Mouse (Mus musculus) adrenal gland, postnatal 25 days (tissue): ENCODE measurements at regions not wholly inside any gene's neighbourhood (a gene's known extent, or its start where the extent isn't known, plus 50 kb on each side); places are given as distances from the start of the nearest gene placed in this dataset.
"Not testable (repeated sequence)": the region's sequence is repeated elsewhere in the genome, so short reads cannot be mapped to it uniquely, and the experiment has no call there.

Experiments
- DNase-seq: peaks from one replicate; pipeline ENCODE4 v3.0.0; 2021; ENCODE audit warnings: mixed read lengths

DNA sequence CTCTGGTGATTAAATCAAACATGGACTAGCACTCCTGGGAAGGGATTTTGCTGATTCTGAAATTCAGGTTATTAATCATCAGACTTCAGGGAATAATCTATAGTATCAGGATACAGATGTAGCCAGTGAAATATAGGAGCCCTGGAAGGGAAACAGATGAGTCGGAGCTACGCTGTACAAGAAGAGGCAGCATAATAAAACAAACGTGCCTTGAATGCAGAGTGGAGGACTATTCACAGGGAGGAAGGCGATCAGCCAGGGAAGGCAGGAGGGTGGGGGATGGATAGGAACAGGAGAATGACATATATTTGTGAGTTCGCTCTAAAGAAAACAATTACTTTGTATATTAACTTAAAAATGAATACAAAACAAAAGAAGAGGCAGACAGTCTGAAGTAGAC, 286.6 kb upstream of the Got2 start:
- DNase-seq, result no peak

GRCm38 (mm10) chr8:96164933-96165332, 276.6 kb upstream of the Got2 start:
- no peak for DNase-seq

- DNase-seq, result no peak
Measured at GRCm38 (mm10) chr8:96159899-96160298, 271.6 kb upstream of the Got2 start.

DNA sequence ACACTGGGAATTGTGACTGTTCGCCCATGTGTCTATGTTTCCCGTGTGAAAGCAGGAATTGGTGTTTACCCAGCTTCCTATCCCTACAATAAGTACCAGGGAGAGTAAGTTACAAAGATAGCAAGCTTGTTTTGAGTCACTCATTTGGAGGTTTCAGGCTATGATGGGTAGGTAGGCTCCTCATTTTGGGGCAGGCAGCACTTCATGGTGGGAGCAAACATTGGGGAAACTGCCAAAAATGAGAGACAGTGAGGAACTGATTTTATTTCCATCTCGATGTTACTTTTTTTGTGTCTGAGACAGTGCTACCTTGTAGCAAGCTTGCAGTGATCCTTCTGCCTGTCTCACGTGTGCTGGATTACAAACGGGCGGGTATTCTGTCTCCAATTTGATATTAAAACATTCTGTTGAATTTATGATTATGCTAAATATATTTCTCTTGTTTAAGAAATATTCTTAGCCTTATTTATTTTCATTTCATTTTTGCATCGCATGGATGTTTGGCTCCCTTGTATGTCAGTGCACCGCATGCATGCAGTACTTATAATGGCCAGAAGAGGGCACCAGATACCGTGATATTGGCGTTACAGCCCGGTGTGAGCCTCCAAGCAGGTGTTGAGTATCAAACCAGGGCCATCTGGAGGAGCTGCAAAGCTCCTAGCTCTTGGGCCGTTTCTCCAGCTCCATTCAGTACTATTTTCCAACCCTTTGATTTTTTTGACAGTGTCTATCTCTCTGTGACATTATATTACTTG, 264.3 kb upstream of the Got2 start:
- DNase-seq, result peak; percentile 33

DNA sequence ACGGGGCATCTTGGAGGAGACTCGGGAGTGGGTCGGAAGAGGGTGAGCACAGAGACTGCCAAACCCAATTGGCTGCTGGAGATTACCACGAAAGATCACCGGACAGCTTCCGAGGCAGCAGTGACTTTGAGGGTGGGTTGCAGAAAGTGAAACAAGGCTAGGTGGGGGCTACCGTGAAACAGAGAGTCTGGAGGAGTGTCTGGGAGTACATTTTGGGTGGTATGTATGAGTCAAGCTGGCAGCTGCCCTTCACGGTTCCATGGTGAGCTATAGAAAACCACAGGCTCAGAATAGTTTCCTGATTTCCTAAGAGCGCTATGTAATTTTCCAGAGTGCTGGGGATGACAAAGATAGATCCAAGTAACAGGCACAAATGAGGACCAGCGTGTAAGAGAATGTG, 263.7 kb upstream of the Got2 start:
- no peak for DNase-seq

GRCm38 (mm10) chr8:96151065-96151472, 262.7 kb upstream of the Got2 start:
- no peak for DNase-seq

DNA sequence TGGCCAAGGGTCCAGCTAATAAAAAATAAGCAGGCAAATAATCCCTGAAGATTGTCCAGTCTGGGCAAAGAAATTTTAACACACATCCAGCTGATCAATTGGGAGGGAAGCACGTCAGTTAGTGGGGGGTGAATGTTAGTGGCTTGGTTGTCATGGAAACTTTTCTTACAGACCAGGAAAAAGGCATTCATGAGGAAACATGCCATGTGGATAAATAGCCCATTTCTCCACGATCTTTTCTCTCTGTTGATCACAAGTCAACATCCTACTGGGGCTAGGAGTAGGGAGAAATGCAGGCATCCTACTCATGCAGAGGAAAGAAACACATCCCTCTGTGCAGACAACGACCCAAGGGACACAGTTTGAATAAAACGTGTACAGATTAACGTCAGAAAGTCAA, 243.8 kb upstream of the Got2 start:
- no peak for DNase-seq

DNA sequence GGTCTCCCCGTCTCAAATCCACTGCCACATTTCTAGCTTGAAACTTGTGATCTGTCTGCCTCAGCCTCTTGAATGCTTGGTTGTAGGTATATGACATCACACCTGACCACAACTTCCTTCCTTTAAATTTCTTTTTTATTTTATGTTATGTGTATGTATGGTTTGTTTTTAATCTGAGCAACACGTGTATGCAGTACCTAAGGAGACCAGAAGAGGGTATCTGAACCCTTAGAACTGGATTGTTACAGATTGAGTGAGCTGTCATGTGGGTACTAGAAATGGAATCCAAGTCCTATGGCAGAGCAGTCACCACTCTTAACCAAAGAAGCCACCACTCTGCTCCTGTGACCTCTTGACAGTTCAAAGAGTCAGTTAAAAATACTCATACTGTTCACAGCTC, 240.0 kb upstream of the Got2 start:
- no peak for DNase-seq

GRCm38 (mm10) chr8:96100817-96101216, 212.5 kb upstream of the Got2 start:
- no peak for DNase-seq

DNA sequence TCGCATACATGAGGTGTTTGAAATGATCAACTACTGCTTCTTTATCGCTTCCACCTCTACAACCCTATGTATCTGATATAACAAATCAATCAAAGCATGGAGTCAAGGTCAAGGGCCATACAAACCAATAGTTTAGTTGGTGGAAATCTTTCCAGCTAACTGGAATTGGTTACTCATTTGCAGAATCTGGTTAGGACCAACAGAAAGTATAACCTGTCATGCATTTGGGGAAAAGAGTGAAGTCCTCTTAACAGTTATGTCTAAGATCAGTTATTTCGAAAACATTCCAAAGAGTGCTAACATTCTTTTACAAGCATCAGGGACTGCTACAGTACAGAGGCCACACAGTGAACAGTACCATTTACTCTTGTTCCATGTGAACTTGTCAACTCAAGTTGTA, 204.6 kb upstream of the Got2 start:
- DNase-seq, result no peak

DNA sequence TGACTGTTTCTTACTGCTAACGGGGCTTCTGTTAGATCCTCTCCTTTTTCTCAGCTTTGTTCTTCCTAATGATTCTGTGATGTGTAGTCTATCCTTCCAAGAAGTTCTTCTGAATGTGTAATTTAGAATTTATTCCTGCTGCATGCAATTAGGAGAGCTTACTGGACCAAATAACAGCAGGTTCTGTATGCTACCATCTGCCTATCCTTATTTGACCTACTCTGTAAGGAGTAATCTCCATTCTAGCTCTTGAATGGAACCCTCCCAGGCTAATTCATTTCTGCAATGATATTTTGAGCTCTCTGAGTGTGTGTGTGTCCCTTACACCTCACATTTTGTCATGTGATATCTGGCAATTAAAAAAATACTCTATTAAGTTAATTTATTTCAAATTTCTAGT, 201.9 kb upstream of the Got2 start:
- DNase-seq, result no peak

GRCm38 (mm10) chr8:96068306-96068705, 180.0 kb upstream of the Got2 start:
- no peak for DNase-seq

GRCm38 (mm10) chr8:96047686-96048085, 159.3 kb upstream of the Got2 start:
- DNase-seq, result no peak

GRCm38 (mm10) chr8:96042335-96042734, 154.0 kb upstream of the Got2 start:
- DNase-seq, result no peak

GRCm38 (mm10) chr8:96040216-96040615, 151.9 kb upstream of the Got2 start:
- DNase-seq, result no peak

GRCm38 (mm10) chr8:96018742-96019141, 130.4 kb upstream of the Got2 start:
- not testable (repeated sequence) for DNase-seq

- no peak for DNase-seq
Measured at GRCm38 (mm10) chr8:96012002-96012401, 123.7 kb upstream of the Got2 start.

DNA sequence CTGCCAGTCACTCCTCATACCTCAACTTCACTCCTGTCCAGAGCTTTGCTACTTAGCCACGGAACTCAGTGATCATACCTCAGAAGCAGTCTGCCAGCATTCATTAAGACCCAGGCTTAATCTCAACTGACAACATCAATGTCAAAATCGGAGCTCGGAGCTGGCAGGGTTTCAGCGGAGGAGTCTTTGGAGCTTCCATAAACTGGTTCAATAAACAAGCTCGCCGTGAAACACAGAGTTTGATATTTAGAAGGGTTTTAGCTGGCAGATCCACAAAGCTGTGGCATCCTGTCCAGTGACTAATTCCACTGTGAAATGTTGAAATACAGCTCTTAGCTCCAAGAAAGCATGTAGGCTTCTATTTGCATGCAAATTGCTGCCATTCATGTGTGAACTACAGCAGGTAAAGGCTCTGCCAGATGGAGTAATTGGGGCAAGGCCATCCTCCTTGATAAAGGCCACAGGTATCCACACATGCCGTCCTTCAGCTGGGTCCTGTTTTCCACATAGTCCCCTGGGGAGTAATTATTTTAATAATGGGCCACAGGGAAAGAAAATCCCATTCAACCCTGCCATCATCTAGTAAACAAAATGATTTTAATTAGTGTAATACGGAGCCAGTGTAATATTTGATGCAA, 103.6 kb upstream of the Got2 start:
- no peak for DNase-seq

GRCm38 (mm10) chr8:95988616-95989380, 100.5 kb upstream of the Got2 start:
- no peak for DNase-seq

DNA sequence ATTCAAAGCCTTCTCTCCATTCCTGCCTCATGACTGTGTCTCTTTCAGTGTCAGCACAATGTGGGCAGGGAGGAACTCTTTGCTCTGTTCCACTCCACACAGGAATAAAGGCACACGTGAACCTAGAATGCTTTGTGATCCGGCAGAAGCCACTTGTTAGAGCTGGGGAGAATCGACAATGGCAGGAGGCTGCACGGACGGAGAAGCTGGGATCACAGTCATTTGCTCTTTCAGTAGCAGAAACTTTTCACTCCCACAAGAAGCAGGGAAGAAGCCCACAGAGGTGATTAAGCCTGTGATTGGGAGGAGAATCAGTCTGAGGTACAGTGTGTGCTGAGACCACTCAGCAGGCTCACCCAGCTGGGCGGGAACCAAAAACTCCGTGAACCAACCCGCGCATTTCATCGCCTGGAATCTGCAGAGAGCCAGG, 98.7 kb upstream of the Got2 start:
- DNase-seq, result no peak

- DNase-seq, result no peak
Measured at GRCm38 (mm10) chr8:95986410-95986809, 98.1 kb upstream of the Got2 start.

DNA sequence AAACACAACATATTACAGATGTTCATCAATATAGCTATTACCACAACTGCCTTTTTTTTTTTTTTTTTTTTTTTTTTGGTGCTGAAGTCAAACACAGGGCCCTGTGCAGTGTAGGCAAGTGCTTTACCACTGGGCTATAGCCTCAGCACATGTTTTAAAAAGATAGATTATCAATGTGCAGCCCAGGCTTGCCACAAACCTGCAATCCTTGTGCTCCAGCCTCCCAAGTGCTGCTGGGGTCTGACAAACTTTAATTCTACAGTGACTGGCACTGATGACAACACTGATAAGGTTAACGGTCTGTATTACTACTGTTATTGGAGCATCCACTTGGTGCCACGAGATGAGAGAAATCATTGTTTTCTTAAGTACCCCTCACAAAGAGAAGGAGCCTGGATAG, 95.3 kb upstream of the Got2 start:
- DNase-seq, result no peak

- DNase-seq, result no peak
Measured at GRCm38 (mm10) chr8:95980405-95980804, 92.1 kb upstream of the Got2 start.
